In genomic region chr1:181529368-181529767, GRCm38 (mm10) we compare ENCODE assay signal across 11 mouse cellular contexts. TPM values are rescaled to one million over a fixed set of nuclear protein-coding genes. Genes with fewer than 3 reads are reported as not detected.
DNase-seq lines count a peak whose midpoint lies in the region; ATAC-seq and TF ChIP-seq lines count a peak whose summit lies in the region.
"Had no signal": no experiment of that assay in that cellular context is flagged by ENCODE, and none has a peak within 500 bp of the region (broad histone marks: within the 10 kb centered on the region; RNA-seq: fewer than 3 reads in every experiment).

No protein-coding gene starts in this region.

- ATAC-seq in hindbrain, embryonic 14.5 days (ENCODE audit: low FRiP score), result no peak
- ATAC-seq in hindbrain, embryonic 13.5 days (ENCODE audit: low FRiP score), result no peak
- ATAC-seq in lung, embryonic 14.5 days (ENCODE audit: insufficient read depth), result peak; percentile 80
- ATAC-seq in intestine, postnatal 0 days, result no peak

- WGBS in hindbrain, embryonic 14.5 days, result 57% methylated on average over 4 of the region's 4 CpGs
- 63% methylated on average over 4 of the region's 4 CpGs for WGBS in hindbrain, embryonic 13.5 days
- WGBS in lung, embryonic 14.5 days, result 25% methylated on average over 4 of the region's 4 CpGs
- WGBS in intestine, postnatal 0 days, result 40% methylated on average over 4 of the region's 4 CpGs

- TF ChIP-seq CTCF in lung, embryonic 14.5 days (IDR thresholded peaks at IDR 0.05; ENCODE audit: low read depth), result no peak
- TF ChIP-seq CTCF in intestine, postnatal 0 days (IDR thresholded peaks at IDR 0.05; ENCODE audit: low read depth), result no peak

- no peaks in the 10 kb centered on the region for H3K36me3 ChIP-seq in hindbrain, embryonic 14.5 days (replicated peaks; ENCODE audit: control insufficient read depth, insufficient read depth)
- no peaks in the 10 kb centered on the region for H3K36me3 ChIP-seq in hindbrain, embryonic 13.5 days
- no peaks in the 10 kb centered on the region for H3K36me3 ChIP-seq in lung, embryonic 14.5 days (ENCODE audit: insufficient read depth)
- no peaks in the 10 kb centered on the region for H3K36me3 ChIP-seq in intestine, postnatal 0 days (ENCODE audit: control insufficient read depth, insufficient read depth)

- H3K27ac ChIP-seq in hindbrain, embryonic 14.5 days, result no peak overlapping the region
- H3K27ac ChIP-seq in hindbrain, embryonic 13.5 days, result no peak overlapping the region
- H3K27ac ChIP-seq in lung, embryonic 14.5 days (ENCODE audit: low read depth), result peak overlapping the region; percentile 82
- no peak overlapping the region for H3K27ac ChIP-seq in intestine, postnatal 0 days (ENCODE audit: low read depth, low read length)
- H3K27ac ChIP-seq: macrophage had no signal

- H3K27me3 ChIP-seq in hindbrain, embryonic 14.5 days (ENCODE audit: control insufficient read depth, insufficient read depth, low read length), result no peaks in the 10 kb centered on the region
- no peaks in the 10 kb centered on the region for H3K27me3 ChIP-seq in hindbrain, embryonic 13.5 days
- H3K27me3 ChIP-seq in lung, embryonic 14.5 days (ENCODE audit: insufficient read depth, low read length), result no peaks in the 10 kb centered on the region
- H3K27me3 ChIP-seq in intestine, postnatal 0 days (replicated peaks; ENCODE audit: control insufficient read depth, insufficient read depth, low read length), result no peaks in the 10 kb centered on the region

- no peak overlapping the region for H3K9ac ChIP-seq in hindbrain, embryonic 14.5 days
- H3K9ac ChIP-seq in hindbrain, embryonic 13.5 days, result no peak overlapping the region
- H3K9ac ChIP-seq in lung, embryonic 14.5 days, result no peak overlapping the region
- no peak overlapping the region for H3K9ac ChIP-seq in intestine, postnatal 0 days (ENCODE audit: low read depth, low read length)

- DNase-seq in hindbrain, embryonic 14.5 days (ENCODE audit: low spot score), result peak; percentile 59
- peak; percentile 42 to 49 for DNase-seq in adrenal gland, postnatal 4 days (ENCODE audit: low spot score in 2 of 2)
- DNase-seq in heart, postnatal 10 days, result peak; percentile 88 to 90
- DNase-seq in lung, embryonic 14.5 days, result peak; percentile 93
- peak; percentile 90 for DNase-seq in testis, postnatal 10 days (ENCODE audit: low spot score)
- no peak for DNase-seq in thymus, postnatal 14 days

- no peak overlapping the region for H3K4me3 ChIP-seq in hindbrain, embryonic 14.5 days (replicated peaks; ENCODE audit: low read length)
- no peak overlapping the region for H3K4me3 ChIP-seq in hindbrain, embryonic 13.5 days
- H3K4me3 ChIP-seq in lung, embryonic 14.5 days (ENCODE audit: low read depth, low read length), result no peak overlapping the region
- H3K4me3 ChIP-seq in intestine, postnatal 0 days (ENCODE audit: low read depth, low read length), result no peak overlapping the region

- intact Hi-C loops in heart, postnatal 10 days (cut with DNase I), result no loop called here

- H3K9me3 ChIP-seq in hindbrain, embryonic 14.5 days (ENCODE audit: control insufficient read depth, low read length), result no peaks in the 10 kb centered on the region
- no peaks in the 10 kb centered on the region for H3K9me3 ChIP-seq in hindbrain, embryonic 13.5 days
- H3K9me3 ChIP-seq in lung, embryonic 14.5 days (ENCODE audit: low read depth, low read length), result no peaks in the 10 kb centered on the region
- no peaks in the 10 kb centered on the region for H3K9me3 ChIP-seq in intestine, postnatal 0 days (ENCODE audit: control insufficient read depth)

- H3K4me2 ChIP-seq in hindbrain, embryonic 14.5 days (replicated peaks), result no peak overlapping the region
- no peak overlapping the region for H3K4me2 ChIP-seq in hindbrain, embryonic 13.5 days
- H3K4me2 ChIP-seq in lung, embryonic 14.5 days, result no peak overlapping the region
- H3K4me2 ChIP-seq in intestine, postnatal 0 days (replicated peaks; ENCODE audit: low read depth), result no peak overlapping the region

- no peaks in the 10 kb centered on the region for H3K4me1 ChIP-seq in hindbrain, embryonic 14.5 days (replicated peaks; ENCODE audit: control insufficient read depth, insufficient read depth, low read length)
- no peaks in the 10 kb centered on the region for H3K4me1 ChIP-seq in hindbrain, embryonic 13.5 days (replicated peaks)
- peaks cover 4% of the 10 kb centered on the region; the same call in 1 of the 2 replicates for H3K4me1 ChIP-seq in lung, embryonic 14.5 days (ENCODE audit: insufficient read depth)
- H3K4me1 ChIP-seq in intestine, postnatal 0 days (replicated peaks; ENCODE audit: control insufficient read depth, insufficient read depth, low read length), result no peaks in the 10 kb centered on the region

RNA-seq across cellular contexts. Expression of gene Ccdc121, which starts 18.1 kb away (rescaled TPM):
- polyA plus RNA-seq in hindbrain, embryonic 14.5 days (2014; fragmentation: Nextera tagmentation; extraction: Ambion mirVana), result 0.11 and 0.14 TPM in 2 replicates
- polyA plus RNA-seq in hindbrain, embryonic 13.5 days (2015; fragmentation: Nextera tagmentation; extraction: Ambion mirVana), result not detected in 2 replicates
- total RNA-seq in adrenal gland, postnatal 4 days (2021), result not detected
- total RNA-seq in heart, postnatal 10 days (2021), result not detected
- 0.20 and 0.60 TPM in 2 replicates for polyA plus RNA-seq in lung, embryonic 14.5 days (2014; fragmentation: Nextera tagmentation; extraction: Ambion mirVana)
- polyA plus RNA-seq in intestine, postnatal 0 days (2015; fragmentation: Nextera tagmentation; extraction: Ambion mirVana), result not detected in 2 replicates
- total RNA-seq: ES-E14 had no signal
- polyA plus RNA-seq: macrophage; testis, adult 2 months had no signal

RNA-seq across cellular contexts. Expression of gene Dnah14, which starts 47.0 kb away (rescaled TPM):
- polyA plus RNA-seq in hindbrain, embryonic 14.5 days (2014; fragmentation: Nextera tagmentation; extraction: Ambion mirVana), result 0.90 and 1.2 TPM in 2 replicates
- 0.65 TPM in 2 replicates for polyA plus RNA-seq in hindbrain, embryonic 13.5 days (2015; fragmentation: Nextera tagmentation; extraction: Ambion mirVana)
- not detected for total RNA-seq in adrenal gland, postnatal 4 days (2021)
- not detected for total RNA-seq in heart, postnatal 10 days (2021)
- 2.3 and 2.4 TPM in 2 replicates for polyA plus RNA-seq in lung, embryonic 14.5 days (2014; fragmentation: Nextera tagmentation; extraction: Ambion mirVana)
- 1.1 and 1.2 TPM in 2 replicates for polyA plus RNA-seq in intestine, postnatal 0 days (2015; fragmentation: Nextera tagmentation; extraction: Ambion mirVana)
- polyA plus RNA-seq: macrophage had no signal
